Mouse (Mus musculus): ENCODE data around the gene Myh7.

DNA sequence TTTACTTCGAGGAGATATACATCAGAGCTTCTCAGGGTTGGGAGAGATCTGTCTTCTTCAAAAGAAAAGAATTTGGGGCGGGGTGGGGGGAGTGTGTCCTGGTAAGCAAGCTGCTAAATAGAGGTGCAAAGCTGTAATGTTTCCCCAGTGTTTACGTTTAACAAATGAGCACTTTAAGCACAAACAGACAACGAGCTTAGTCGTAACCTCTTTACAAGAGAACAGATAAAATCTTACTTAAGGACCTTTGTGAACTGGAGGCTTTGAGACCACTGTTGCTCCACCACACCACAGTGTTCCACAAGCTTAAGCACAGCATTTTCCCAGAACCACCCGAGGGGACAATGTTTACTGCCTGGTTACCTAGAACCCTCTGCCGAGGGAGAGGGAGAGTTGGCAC is 67.1 kb downstream of the Myh7 start:
- TF ChIP-seq CTCF (IDR thresholded peaks at IDR 0.05; ENCODE audit: low read depth) (no peak), EP300 (IDR thresholded peaks at IDR 0.05; ENCODE audit: low read depth) (no peak)

All from heart, postnatal 0 days (tissue).